Mouse (Mus musculus) lung, postnatal 36 days (tissue): Measurements from ENCODE around the gene Gpr37l1.
"Not testable (repeated sequence)": the region's sequence is repeated elsewhere in the genome, so short reads cannot be mapped to it uniquely, and the experiment has no call there.

Source experiments
- DNase-seq: peaks from one replicate; pipeline ENCODE4 v3.0.0; 2022; ENCODE audit warnings: mixed read lengths

Gene Gpr37l1

GRCm38 (mm10) chr1:135111271-135111670 lies 56.2 kb downstream of the Gpr37l1 start:
- not testable (repeated sequence) for DNase-seq
